Mouse (Mus musculus) neural tube, embryonic 13.5 days (tissue): ENCODE results near the gene RPS10-NUDT3. TPM values are rescaled to one million over a fixed set of nuclear protein-coding genes. Genes with fewer than 3 reads are reported as not detected.

Experiments
- ATAC-seq: fragments of 200-750 bp; cut with Nextera tagmentation; 2 replicates; pipeline ENCODE4 v1.8.0; 2017; ENCODE audit warnings: low read depth, mild to moderate bottlenecking, moderate TSS enrichment, moderate library complexity
- H3K27ac ChIP-seq: fragments of 300-500 bp; sonication (generic); replicated peaks from 2 replicates; pipeline ENCODE4 v1.5.1; 2015; ENCODE audit warnings: moderate library complexity, mild to moderate bottlenecking, inconsistent platforms
- H3K27me3 ChIP-seq: fragments of 300-500 bp; sonication (generic); 2 replicates; pipeline ENCODE4 v1.6.1; 2015; ENCODE audit warnings: mild to moderate bottlenecking, inconsistent platforms
- H3K36me3 ChIP-seq: fragments of 300-500 bp; sonication (generic); 2 replicates; pipeline ENCODE4 v1.6.1; 2015; ENCODE audit warnings: mild to moderate bottlenecking, inconsistent platforms
- H3K4me1 ChIP-seq: fragments of 300-500 bp; sonication (generic); replicated peaks from 2 replicates; pipeline ENCODE4 v1.6.1; 2015; ENCODE audit warnings: inconsistent platforms
- H3K4me2 ChIP-seq: fragments of 300-500 bp; sonication (generic); 2 replicates; pipeline ENCODE4 v1.6.1; 2015; ENCODE audit warnings: inconsistent platforms, mild to moderate bottlenecking, moderate library complexity
- H3K4me3 ChIP-seq: fragments of 300-500 bp; sonication (generic); 2 replicates; pipeline ENCODE4 v1.5.1; 2015; ENCODE audit warnings: mild to moderate bottlenecking, inconsistent platforms
- H3K9ac ChIP-seq: fragments of 300-500 bp; sonication (generic); 2 replicates; pipeline ENCODE4 v1.6.1; 2015; ENCODE audit warnings: moderate library complexity, mild to moderate bottlenecking, inconsistent platforms
- H3K9me3 ChIP-seq: fragments of 300-500 bp; sonication (generic); 2 replicates; pipeline ENCODE4 v1.6.1; 2016; ENCODE audit warnings: inconsistent platforms
- WGBS: fragments of 180-500 bp; shearing (Covaris S2); methylation state at CpG from one replicate; pipeline ENCODE4 v1.1.7; 2015; 5-methylcytosine and 5-hydroxymethylcytosine counted together
- polyA plus RNA-seq: library from polyadenylated mRNA; unstranded; fragments of >200 nt; fragmentation: Nextera tagmentation; extraction: Ambion mirVana; gene quantifications from 2 replicates; pipeline ENCODE4 v1.2.1, GENCODE M21; 2015

RPS10-NUDT3 gene
- polyA plus RNA-seq, 1 experiment from 2014 or later = not detected

DNA sequence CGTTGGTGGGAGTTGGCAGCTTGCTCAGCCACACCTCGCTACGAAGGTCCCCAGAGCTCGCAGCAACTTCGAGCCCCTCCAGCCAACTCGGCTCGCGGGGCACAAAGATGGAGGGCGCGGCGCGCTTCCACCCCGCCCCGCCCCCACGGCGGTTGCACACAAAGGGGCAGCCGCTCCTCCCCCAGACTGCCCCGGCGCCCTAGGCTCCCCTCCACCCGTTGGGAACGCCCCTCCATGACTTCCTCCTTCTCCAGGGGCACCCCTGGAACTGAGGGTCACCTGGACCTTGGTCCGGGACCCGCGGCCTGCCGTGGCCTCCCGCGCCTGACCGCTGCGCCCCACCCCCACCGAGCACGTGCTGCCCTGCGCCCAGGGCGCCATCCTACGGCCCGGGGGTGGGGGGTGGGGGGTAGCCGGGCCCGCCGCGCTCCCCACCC lies 79.9 kb downstream of the RPS10-NUDT3 start:
- Histone ChIP-seq H3K36me3 (no peaks in the 10 kb centered on the region), H3K27ac (peak overlapping the region; percentile 96), H3K9me3 (no peaks in the 10 kb centered on the region), H3K4me3 (peak overlapping the region; percentile 87), H3K27me3 (peaks cover 12% of the 10 kb centered on the region), H3K4me2 (peak overlapping the region; percentile 84), H3K4me1 (peaks cover 42% of the 10 kb centered on the region), H3K9ac (peak overlapping the region; percentile 95)
- no peak for ATAC-seq
- WGBS = 2% methylated on average over 36 of the region's 39 CpGs

DNA sequence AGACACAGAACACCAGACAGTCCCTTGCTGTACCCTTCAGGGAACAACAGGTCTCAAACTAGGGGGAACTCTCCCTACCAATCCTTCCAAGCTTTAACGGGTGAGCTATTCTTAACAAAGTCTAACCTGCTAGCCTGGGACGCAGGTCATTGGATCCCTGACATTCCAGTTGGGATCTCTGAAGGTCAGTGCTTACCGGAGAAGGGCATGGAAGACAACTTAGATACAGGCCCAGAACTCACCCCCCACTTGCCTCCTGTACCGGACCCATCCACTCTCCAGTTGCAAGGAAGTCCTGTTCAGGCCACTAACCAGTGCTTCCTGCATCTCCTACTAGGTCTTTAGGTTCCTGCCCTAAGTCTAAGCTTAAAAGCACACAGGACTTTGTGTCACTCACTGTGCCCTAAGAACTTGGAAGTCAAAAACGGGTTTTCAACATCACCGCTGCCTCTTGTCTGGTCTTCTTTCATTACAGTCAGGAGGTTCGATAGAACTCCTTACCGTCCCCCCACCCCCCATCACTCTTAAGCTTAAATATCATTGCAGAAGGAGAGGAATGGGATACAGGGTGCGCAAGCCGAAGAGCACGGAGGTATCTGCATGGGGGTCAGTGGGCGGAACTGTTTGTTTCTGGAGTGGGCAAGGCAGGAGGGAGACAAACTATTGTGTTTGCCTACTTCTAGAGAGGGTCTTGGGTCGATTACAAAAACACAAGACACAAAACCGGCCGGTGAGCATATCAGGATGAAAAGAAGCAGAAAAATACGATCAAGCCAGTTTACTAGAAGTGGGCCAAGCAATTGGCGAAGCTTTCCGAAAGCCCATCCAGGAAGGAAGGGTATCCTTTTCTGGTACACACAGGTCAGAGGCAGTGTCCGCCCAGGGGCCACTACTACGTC lies 80.7 kb downstream of the RPS10-NUDT3 start:
- H3K9ac ChIP-seq = peak overlapping the region; percentile 95
- no peaks in the 10 kb centered on the region for H3K9me3 ChIP-seq
- peak overlapping the region; percentile 84 for H3K4me2 ChIP-seq
- peaks cover 41% of the 10 kb centered on the region for H3K4me1 ChIP-seq
- ATAC-seq = no peak
- peak overlapping the region; percentile 96 for H3K27ac ChIP-seq
- H3K27me3 ChIP-seq = peaks cover 12% of the 10 kb centered on the region
- no peaks in the 10 kb centered on the region for H3K36me3 ChIP-seq
- 44% methylated on average over 20 of the region's 20 CpGs for WGBS
- peak overlapping the region; percentile 87; the same call in 1 of the 2 replicates for H3K4me3 ChIP-seq

- ATAC-seq = no peak
- Histone ChIP-seq H3K9ac (no peak overlapping the region), H3K9me3 (no peaks in the 10 kb centered on the region), H3K4me2 (no peak overlapping the region), H3K4me3 (no peak overlapping the region), H3K27me3 (peaks cover 12% of the 10 kb centered on the region), H3K4me1 (peaks cover 31% of the 10 kb centered on the region), H3K36me3 (no peaks in the 10 kb centered on the region), H3K27ac (no peak overlapping the region)
- WGBS = 75% methylated on average over 23 of the region's 23 CpGs
These were observed 82.5 kb downstream of the RPS10-NUDT3 start for GRCm38 (mm10) chr17:27552215-27553201.

DNA sequence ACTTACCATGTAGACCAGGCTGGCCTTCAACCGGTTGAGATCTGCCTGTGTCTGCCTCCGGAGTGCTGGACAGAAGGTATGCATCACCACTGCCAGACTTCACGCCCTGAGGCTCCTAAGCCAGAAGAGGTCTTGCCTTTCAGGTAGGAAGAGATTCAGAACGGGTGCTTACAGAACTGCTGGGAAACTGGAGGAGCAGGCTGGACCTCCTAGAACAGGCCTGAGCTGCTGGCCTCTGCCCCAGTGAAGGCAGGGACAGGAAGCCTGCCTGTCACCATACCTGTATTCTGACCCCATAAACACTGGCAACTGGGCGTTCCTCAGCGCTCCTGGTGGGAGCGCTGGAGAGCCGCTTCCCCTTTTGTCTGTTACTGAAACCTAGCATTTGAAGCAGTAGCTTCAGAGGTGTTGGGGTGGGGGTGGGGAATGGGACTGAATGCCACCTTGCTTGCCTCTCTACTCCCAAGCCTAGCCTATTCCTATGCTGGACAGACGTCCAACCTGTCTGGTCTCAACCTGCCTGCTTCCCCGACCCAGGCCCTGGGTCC lies 83.6 kb downstream of the RPS10-NUDT3 start:
- no peaks in the 10 kb centered on the region for H3K9me3 ChIP-seq
- H3K27ac ChIP-seq = no peak overlapping the region
- no peak overlapping the region for H3K4me2 ChIP-seq
- H3K4me1 ChIP-seq = peaks cover 28% of the 10 kb centered on the region
- H3K36me3 ChIP-seq = no peaks in the 10 kb centered on the region
- ATAC-seq = no peak
- 61% methylated on average over 10 of the region's 10 CpGs for WGBS
- H3K27me3 ChIP-seq = peaks cover 12% of the 10 kb centered on the region
- no peak overlapping the region for H3K4me3 ChIP-seq
- no peak overlapping the region for H3K9ac ChIP-seq

GRCm38 (mm10) chr17:27549234-27549633 lies 85.8 kb downstream of the RPS10-NUDT3 start:
- Histone ChIP-seq H3K4me2 (no peak overlapping the region), H3K9ac (peak overlapping the region; percentile 2; the same call in 1 of the 2 replicates), H3K27me3 (no peaks in the 10 kb centered on the region), H3K4me3 (no peak overlapping the region), H3K27ac (no peak overlapping the region), H3K36me3 (no peaks in the 10 kb centered on the region), H3K9me3 (no peaks in the 10 kb centered on the region), H3K4me1 (peaks cover 13% of the 10 kb centered on the region)
- 40% methylated on average over 8 of the region's 8 CpGs for WGBS
- no peak for ATAC-seq

DNA sequence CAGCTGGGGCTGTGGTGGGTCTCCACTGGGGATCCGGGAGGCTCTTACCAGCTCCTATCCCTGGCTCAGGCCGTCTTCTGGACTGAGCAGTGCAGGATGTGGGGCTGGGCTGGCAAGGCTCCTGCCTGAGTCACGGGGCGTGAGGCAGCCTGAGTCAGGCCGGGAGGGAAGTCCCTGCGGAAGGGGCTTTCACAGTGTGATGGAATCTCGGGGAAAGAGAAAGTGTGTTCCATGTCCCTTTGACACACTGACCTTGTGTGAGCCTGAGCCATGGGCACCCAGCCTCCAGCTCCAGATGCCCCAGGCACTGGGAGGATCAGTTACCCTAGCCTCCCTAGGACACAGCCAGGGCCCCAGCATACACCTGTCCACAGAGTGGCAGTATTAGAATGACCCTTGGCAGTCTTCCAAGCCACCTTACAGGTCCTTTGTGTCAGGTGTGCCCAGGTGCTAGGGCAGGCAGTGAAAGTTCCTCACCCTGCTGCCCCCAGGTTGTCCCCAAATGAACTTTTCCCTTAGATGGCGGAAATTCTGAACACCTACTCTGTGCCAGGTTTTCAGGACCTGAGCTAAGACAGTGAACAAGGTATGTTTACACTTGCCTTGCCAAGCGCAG lies 87.7 kb downstream of the RPS10-NUDT3 start:
- H3K4me1 ChIP-seq = peaks cover 13% of the 10 kb centered on the region
- H3K36me3 ChIP-seq = no peaks in the 10 kb centered on the region
- no peak overlapping the region for H3K4me3 ChIP-seq
- ATAC-seq = no peak
- no peaks in the 10 kb centered on the region for H3K9me3 ChIP-seq
- WGBS = 77% methylated on average over 9 of the region's 9 CpGs
- no peak overlapping the region for H3K27ac ChIP-seq
- H3K9ac ChIP-seq = no peak overlapping the region
- no peak overlapping the region for H3K4me2 ChIP-seq
- no peaks in the 10 kb centered on the region for H3K27me3 ChIP-seq

GRCm38 (mm10) chr17:27546574-27547085 lies 88.4 kb downstream of the RPS10-NUDT3 start:
- Histone ChIP-seq H3K36me3 (no peaks in the 10 kb centered on the region), H3K9me3 (no peaks in the 10 kb centered on the region), H3K9ac (no peak overlapping the region), H3K27ac (no peak overlapping the region), H3K4me1 (peaks cover 13% of the 10 kb centered on the region), H3K4me2 (no peak overlapping the region), H3K4me3 (no peak overlapping the region), H3K27me3 (no peaks in the 10 kb centered on the region)
- no peak for ATAC-seq
- WGBS = 65% methylated on average over 7 of the region's 7 CpGs

DNA sequence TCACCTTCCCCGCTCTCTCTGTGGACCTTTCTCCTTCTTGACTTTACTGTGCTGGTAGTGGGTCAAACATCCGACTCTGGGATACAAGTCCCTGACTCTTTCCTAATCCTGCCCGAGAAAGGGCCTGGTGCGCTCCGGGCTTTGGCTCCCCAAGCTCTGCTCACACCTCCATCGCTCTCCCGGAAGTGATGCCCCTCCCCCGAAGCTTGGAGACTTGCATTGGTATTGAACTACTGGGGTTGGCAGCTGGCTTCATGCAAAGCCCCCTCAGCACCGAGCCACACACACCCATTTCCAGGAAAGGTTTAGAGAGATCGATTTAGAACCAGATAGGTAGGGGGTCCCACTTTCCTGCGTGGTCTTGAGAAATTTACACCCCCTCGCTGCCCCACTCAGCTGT lies 89.0 kb downstream of the RPS10-NUDT3 start:
- no peak for ATAC-seq
- H3K27ac ChIP-seq = no peak overlapping the region
- H3K9me3 ChIP-seq = no peaks in the 10 kb centered on the region
- H3K36me3 ChIP-seq = no peaks in the 10 kb centered on the region
- H3K4me3 ChIP-seq = no peak overlapping the region
- WGBS = 54% methylated on average over 12 of the region's 12 CpGs
- H3K4me2 ChIP-seq = no peak overlapping the region
- no peak overlapping the region for H3K9ac ChIP-seq
- H3K27me3 ChIP-seq = no peaks in the 10 kb centered on the region
- peaks cover 13% of the 10 kb centered on the region for H3K4me1 ChIP-seq

DNA sequence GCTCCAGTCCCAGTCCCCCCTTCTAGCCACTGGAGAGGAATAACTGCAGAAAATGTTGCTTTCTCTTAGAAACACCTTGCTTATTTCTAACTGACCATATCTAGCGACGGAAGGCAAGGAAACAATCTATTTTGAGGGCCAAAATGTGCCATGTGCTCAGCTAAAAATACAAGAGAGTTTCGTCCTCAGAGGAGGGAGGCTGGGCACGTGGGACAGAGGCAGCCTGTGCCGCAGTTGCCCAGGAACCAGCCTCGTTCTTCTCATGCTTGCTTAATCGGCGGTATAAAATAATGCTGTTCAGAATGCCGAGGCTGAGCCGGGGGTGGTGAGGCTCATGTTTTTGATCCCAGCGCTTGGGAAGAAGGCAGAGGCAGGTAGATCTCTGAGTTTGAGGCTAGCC lies 90.5 kb downstream of the RPS10-NUDT3 start:
- H3K36me3 ChIP-seq = no peaks in the 10 kb centered on the region
- no peak overlapping the region for H3K4me3 ChIP-seq
- no peak overlapping the region for H3K27ac ChIP-seq
- no peaks in the 10 kb centered on the region for H3K9me3 ChIP-seq
- WGBS = 84% methylated on average over 11 of the region's 11 CpGs
- no peak overlapping the region for H3K4me2 ChIP-seq
- H3K4me1 ChIP-seq = peaks cover 11% of the 10 kb centered on the region
- H3K9ac ChIP-seq = no peak overlapping the region
- H3K27me3 ChIP-seq = no peaks in the 10 kb centered on the region
- ATAC-seq = no peak

DNA sequence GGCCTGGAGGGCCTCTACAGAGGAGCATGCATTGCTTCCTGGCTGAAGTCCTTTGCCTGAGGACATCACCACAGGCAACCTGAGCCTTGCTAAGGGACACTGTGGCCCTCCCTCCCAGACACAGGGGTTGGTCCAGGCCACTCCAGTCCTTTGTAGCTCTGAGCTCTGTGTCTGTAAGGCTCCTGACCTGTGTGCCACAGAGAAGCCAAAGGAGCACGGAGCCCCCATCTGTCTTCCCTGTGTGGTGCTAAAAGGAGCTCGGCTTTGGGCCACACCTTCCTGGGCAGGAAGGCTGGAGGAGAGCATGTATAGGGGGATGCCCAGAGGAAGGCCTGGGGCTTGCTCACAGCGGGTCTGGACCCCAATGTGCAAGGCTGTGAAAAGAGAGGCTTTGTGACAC lies 93.0 kb downstream of the RPS10-NUDT3 start:
- no peaks in the 10 kb centered on the region for H3K27me3 ChIP-seq
- H3K36me3 ChIP-seq = no peaks in the 10 kb centered on the region
- no peak overlapping the region for H3K4me2 ChIP-seq
- H3K9ac ChIP-seq = no peak overlapping the region
- no peak overlapping the region for H3K4me3 ChIP-seq
- H3K9me3 ChIP-seq = no peaks in the 10 kb centered on the region
- WGBS = 85% methylated on average over 3 of the region's 3 CpGs
- no peak overlapping the region for H3K27ac ChIP-seq
- no peaks in the 10 kb centered on the region for H3K4me1 ChIP-seq
- ATAC-seq = no peak

DNA sequence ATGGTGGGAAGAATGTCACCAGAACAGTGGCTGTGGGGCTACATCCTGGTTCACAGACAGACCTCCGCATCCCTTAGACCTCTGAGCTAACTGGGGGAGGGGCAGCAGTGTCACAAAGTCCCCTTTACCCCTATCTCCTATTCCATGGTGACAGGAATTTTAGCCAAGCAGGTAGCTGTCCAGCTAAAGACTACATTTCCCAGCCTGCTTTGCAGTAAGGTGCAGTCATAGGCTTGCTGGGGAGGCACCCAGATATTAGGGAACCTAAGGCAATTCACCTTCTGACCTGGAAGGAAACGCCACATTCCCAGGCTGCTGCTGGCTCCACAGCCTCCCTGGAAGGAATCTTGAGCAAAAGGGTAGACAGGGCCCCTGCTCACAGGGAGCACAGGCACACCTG lies 93.8 kb downstream of the RPS10-NUDT3 start:
- Histone ChIP-seq H3K36me3 (no peaks in the 10 kb centered on the region), H3K9me3 (no peaks in the 10 kb centered on the region), H3K4me1 (no peaks in the 10 kb centered on the region), H3K9ac (no peak overlapping the region), H3K4me3 (no peak overlapping the region), H3K27ac (no peak overlapping the region), H3K27me3 (no peaks in the 10 kb centered on the region), H3K4me2 (no peak overlapping the region)
- no peak for ATAC-seq
- WGBS = 84% methylated on average over 2 of the region's 2 CpGs
